Mouse (Mus musculus) cerebellum, adult 2 months (tissue): ENCODE results near the gene Comt.

Experiments
- CTCF ChIP-seq: fragments of 200-500 bp; IDR thresholded peaks from 2 replicates; pipeline ENCODE4 v1.5.1; 2011; ENCODE audit warnings: low read depth, mild to moderate bottlenecking, control low read depth, low read length, moderate library complexity, borderline replicate concordance; ENCODE audit not compliant: insufficient read depth
- POLR2A ChIP-seq: fragments of 200-500 bp; IDR thresholded peaks from 2 replicates; pipeline ENCODE4 v1.6.1; 2011; ENCODE audit warnings: low read length, control low read depth, borderline replicate concordance; ENCODE audit not compliant: insufficient read depth

GRCm38 (mm10) chr16:18410418-18410817 is 16.2 kb downstream of the Comt start:
- TF ChIP-seq CTCF, result no peak
- TF ChIP-seq POLR2A, result no peak
